Mouse (Mus musculus): ENCODE data around the gene Pafah2. TPM values are rescaled to one million over a fixed set of nuclear protein-coding genes. Genes with fewer than 3 reads are reported as not detected.

The Pafah2 gene
- polyA plus RNA-seq, 2 experiments: 4.3 to 5.4 TPM

DNA sequence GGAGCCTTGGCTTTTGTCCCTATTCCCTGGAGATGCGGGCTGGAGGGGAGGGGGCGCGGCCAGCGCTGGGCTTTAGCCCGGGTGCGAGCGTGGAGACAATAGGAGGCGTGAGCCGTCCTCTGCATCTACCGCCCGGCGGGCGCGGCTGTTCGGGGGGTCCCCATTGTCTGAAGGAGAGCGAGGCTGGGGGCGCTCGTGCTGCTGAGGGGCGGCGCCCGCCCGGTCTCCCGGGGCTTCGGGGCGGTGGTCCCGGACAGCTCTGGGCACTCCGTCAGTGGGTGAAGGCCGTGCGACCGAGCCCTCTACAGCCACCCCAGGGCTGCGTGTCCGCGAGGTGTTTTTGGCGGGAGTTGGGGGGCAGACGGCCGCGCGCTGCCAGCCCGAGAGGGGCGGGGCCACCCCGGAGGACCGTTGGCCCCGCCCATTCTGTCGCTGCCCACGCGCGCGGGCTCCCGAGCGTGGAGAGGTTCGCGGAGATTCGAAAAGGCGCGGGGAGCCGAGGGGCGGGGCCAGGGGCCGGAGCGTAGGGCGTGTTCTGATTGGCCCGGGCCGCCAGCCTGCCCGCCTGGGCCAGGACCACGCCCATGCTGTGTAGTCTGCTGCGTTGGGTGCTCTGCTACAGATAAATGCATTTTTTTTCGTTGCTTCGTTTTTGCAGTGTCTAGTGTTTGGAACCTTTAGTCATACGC, 72.6 kb downstream of the Pafah2 start:
- ATAC-seq (ENCODE audit: insufficient read depth) (peak; percentile 80), DNase-seq (ENCODE audit: low read depth in 3 of 3, low spot score in 3 of 3) (peak; percentile 91 to 94 (median 92))
- WGBS (ENCODE audit: insufficient replicate concordance): under 1% methylated on average over 62 of the region's 68 CpGs
- peaks cover 10 to 17% of the 10 kb centered on the region in 2 experiments for H3K4me1 ChIP-seq (replicated peaks; ENCODE audit: control insufficient read depth in 2 of 2, insufficient read depth in 2 of 2, low read length in 1 of 2)
- H3K36me3 ChIP-seq (replicated peaks; ENCODE audit: control insufficient read depth, insufficient read depth, low read depth): peaks cover 30% of the 10 kb centered on the region
- H3K27me3 ChIP-seq (ENCODE audit: control insufficient read depth, insufficient read depth, low read length): no peaks in the 10 kb centered on the region
- H3K4me3 ChIP-seq (ENCODE audit: insufficient read depth in 1 of 2, low read depth in 2 of 2, low read length in 2 of 2): peak overlapping the region; percentile 70 to 92
- no peaks in the 10 kb centered on the region for H3K9me3 ChIP-seq (ENCODE audit: control insufficient read depth, low read length)
- H3K27ac ChIP-seq: peak overlapping the region; percentile 88
- TF ChIP-seq CTCF (IDR thresholded peaks at IDR 0.05; ENCODE audit: low read depth) (no peak), EP300 (IDR thresholded peaks at IDR 0.05; ENCODE audit: low read depth) (peak; percentile 9; the same call in 1 of the 2 replicates)
- H3K4me2 ChIP-seq (ENCODE audit: low read depth): peak overlapping the region; percentile 96
- peak overlapping the region; percentile 99 for H3K9ac ChIP-seq (replicated peaks)

DNA sequence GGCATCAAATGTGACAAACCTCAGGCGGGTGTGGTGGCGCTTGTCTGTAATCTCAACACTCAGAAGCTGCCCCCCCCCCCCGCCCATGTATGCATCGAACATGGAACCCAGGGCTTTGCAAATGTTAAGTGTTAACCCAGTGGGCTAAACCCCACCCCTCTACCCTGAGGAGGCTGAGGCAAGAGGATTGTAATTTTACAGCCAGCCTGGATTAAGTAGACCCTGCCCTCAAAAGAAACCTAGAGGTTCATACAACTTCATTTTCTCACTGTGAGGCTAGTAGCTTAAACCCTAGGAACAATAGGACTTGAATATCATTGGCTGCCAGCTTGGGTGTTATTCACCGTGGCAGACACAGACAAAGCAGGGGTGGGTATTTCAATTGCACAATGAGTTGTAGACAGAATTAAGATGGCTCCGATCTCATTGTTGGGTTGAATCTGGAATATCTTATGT, 73.2 kb downstream of the Pafah2 start:
- H3K4me1 ChIP-seq (replicated peaks; ENCODE audit: control insufficient read depth in 2 of 2, insufficient read depth in 2 of 2, low read length in 1 of 2): peaks cover 10 to 16% of the 10 kb centered on the region in 2 experiments
- peak overlapping the region; percentile 96 for H3K4me2 ChIP-seq (ENCODE audit: low read depth)
- 18% methylated on average over 6 of the region's 6 CpGs for WGBS (ENCODE audit: insufficient replicate concordance)
- H3K36me3 ChIP-seq (replicated peaks; ENCODE audit: control insufficient read depth, insufficient read depth, low read depth): peaks cover 37% of the 10 kb centered on the region
- peak overlapping the region; percentile 60 for H3K27ac ChIP-seq
- H3K27me3 ChIP-seq (ENCODE audit: control insufficient read depth, insufficient read depth, low read length): no peaks in the 10 kb centered on the region
- TF ChIP-seq CTCF (IDR thresholded peaks at IDR 0.05; ENCODE audit: low read depth) (no peak), EP300 (IDR thresholded peaks at IDR 0.05; ENCODE audit: low read depth) (no peak)
- ATAC-seq (ENCODE audit: insufficient read depth): peak; percentile 42
- DNase-seq (ENCODE audit: low read depth in 3 of 3, low spot score in 3 of 3): no peak
- peak overlapping the region; percentile 52 for H3K9ac ChIP-seq (replicated peaks)
- no peaks in the 10 kb centered on the region for H3K9me3 ChIP-seq (ENCODE audit: control insufficient read depth, low read length)
- peak overlapping the region; percentile 66 to 92 for H3K4me3 ChIP-seq (ENCODE audit: insufficient read depth in 1 of 2, low read depth in 2 of 2, low read length in 2 of 2)

- Histone ChIP-seq H3K27ac (no peak overlapping the region), H3K4me3 (ENCODE audit: insufficient read depth in 1 of 2, low read depth in 2 of 2, low read length in 2 of 2) (peak overlapping the region in 1 of 2 experiments; percentile 92; a peak in 2 of 4 replicates), H3K9me3 (ENCODE audit: control insufficient read depth, low read length) (no peaks in the 10 kb centered on the region), H3K4me1 (replicated peaks; ENCODE audit: control insufficient read depth in 2 of 2, insufficient read depth in 2 of 2, low read length in 1 of 2) (peaks cover 10 to 12% of the 10 kb centered on the region in 2 experiments), H3K9ac (replicated peaks) (0 out of 2 replicates have a peak overlapping the region, but pooled peaks have one; percentile 21), H3K27me3 (ENCODE audit: control insufficient read depth, insufficient read depth, low read length) (no peaks in the 10 kb centered on the region), H3K4me2 (ENCODE audit: low read depth) (peak overlapping the region; percentile 96), H3K36me3 (replicated peaks; ENCODE audit: control insufficient read depth, insufficient read depth, low read depth) (peaks cover 41% of the 10 kb centered on the region)
- DNase-seq (ENCODE audit: low read depth in 3 of 3, low spot score in 3 of 3) (no peak), ATAC-seq (ENCODE audit: insufficient read depth) (no peak)
- TF ChIP-seq CTCF (IDR thresholded peaks at IDR 0.05; ENCODE audit: low read depth) (no peak), EP300 (IDR thresholded peaks at IDR 0.05; ENCODE audit: low read depth) (no peak)
- 79% methylated on average over 3 of the region's 3 CpGs for WGBS (ENCODE audit: insufficient replicate concordance)
Measured at GRCm38 (mm10) chr4:134469985-134470384, 73.9 kb downstream of the Pafah2 start.

GRCm38 (mm10) chr4:134471469-134471868, 75.3 kb downstream of the Pafah2 start:
- Histone ChIP-seq H3K4me2 (ENCODE audit: low read depth) (no peak overlapping the region), H3K9ac (replicated peaks) (no peak overlapping the region), H3K27me3 (ENCODE audit: control insufficient read depth, insufficient read depth, low read length) (no peaks in the 10 kb centered on the region), H3K36me3 (replicated peaks; ENCODE audit: control insufficient read depth, insufficient read depth, low read depth) (peaks cover 49% of the 10 kb centered on the region), H3K4me1 (replicated peaks; ENCODE audit: control insufficient read depth in 2 of 2, insufficient read depth in 2 of 2, low read length in 1 of 2) (peaks cover 10 to 12% of the 10 kb centered on the region in 2 experiments), H3K4me3 (ENCODE audit: insufficient read depth in 1 of 2, low read depth in 2 of 2, low read length in 2 of 2) (no peak overlapping the region), H3K27ac (no peak overlapping the region), H3K9me3 (ENCODE audit: control insufficient read depth, low read length) (no peaks in the 10 kb centered on the region)
- no peak for DNase-seq (ENCODE audit: low read depth in 3 of 3, low spot score in 3 of 3)
- no peak for ATAC-seq (ENCODE audit: insufficient read depth)
- TF ChIP-seq CTCF (IDR thresholded peaks at IDR 0.05; ENCODE audit: low read depth) (peak; percentile 43; the same call in 1 of the 2 replicates), EP300 (IDR thresholded peaks at IDR 0.05; ENCODE audit: low read depth) (no peak)

DNA sequence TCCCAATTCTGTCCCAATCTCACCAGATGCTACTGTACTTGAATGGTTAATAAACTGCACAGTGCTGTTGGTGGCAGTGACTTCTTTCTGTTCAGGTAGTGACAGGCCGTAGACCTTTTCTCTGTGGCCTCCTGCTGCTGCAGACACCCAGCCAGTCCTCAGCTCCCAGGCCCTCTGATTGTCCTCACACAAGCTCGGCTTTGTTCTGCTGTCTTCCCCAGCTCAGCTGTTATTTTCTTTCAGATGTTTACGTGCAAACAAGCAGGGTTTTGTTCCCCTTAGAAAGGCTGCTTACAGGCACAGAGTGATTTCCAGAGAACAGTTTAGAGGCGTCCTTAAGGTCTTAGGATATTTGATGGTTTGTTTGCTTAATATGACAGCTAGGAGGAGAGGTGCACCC, 77.6 kb downstream of the Pafah2 start:
- peaks cover 4 to 7% of the 10 kb centered on the region in 2 experiments for H3K4me1 ChIP-seq (replicated peaks; ENCODE audit: control insufficient read depth in 2 of 2, insufficient read depth in 2 of 2, low read length in 1 of 2)
- DNase-seq (ENCODE audit: low read depth in 3 of 3, low spot score in 3 of 3) (no peak), ATAC-seq (ENCODE audit: insufficient read depth) (no peak)
- WGBS (ENCODE audit: insufficient replicate concordance): 74% methylated on average over 4 of the region's 4 CpGs
- peaks cover 49% of the 10 kb centered on the region for H3K36me3 ChIP-seq (replicated peaks; ENCODE audit: control insufficient read depth, insufficient read depth, low read depth)
- H3K27ac ChIP-seq: no peak overlapping the region
- H3K9me3 ChIP-seq (ENCODE audit: control insufficient read depth, low read length): no peaks in the 10 kb centered on the region
- TF ChIP-seq EP300 (IDR thresholded peaks at IDR 0.05; ENCODE audit: low read depth): no peak
- no peak for TF ChIP-seq CTCF (IDR thresholded peaks at IDR 0.05; ENCODE audit: low read depth)
- H3K4me3 ChIP-seq (ENCODE audit: insufficient read depth in 1 of 2, low read depth in 2 of 2, low read length in 2 of 2): no peak overlapping the region
- no peak overlapping the region for H3K4me2 ChIP-seq (ENCODE audit: low read depth)
- H3K9ac ChIP-seq (replicated peaks): no peak overlapping the region
- H3K27me3 ChIP-seq (ENCODE audit: control insufficient read depth, insufficient read depth, low read length): no peaks in the 10 kb centered on the region

All from liver, embryonic 14.5 days (tissue).